Mouse (Mus musculus) limb, embryonic 12.5 days (tissue): Measurements from ENCODE around the gene Pfkfb1. TPM values are rescaled to one million over a fixed set of nuclear protein-coding genes. Genes with fewer than 3 reads are reported as not detected.

Source experiments
- ATAC-seq: fragments of 200-750 bp; cut with Nextera tagmentation; 2 replicates; pipeline ENCODE4 v1.8.0; 2017; ENCODE audit warnings: low read depth, moderate TSS enrichment; ENCODE audit not compliant: insufficient number of reproducible peaks, insufficient read depth, low FRiP score, low TSS enrichment
- H3K27ac ChIP-seq: fragments of 300-500 bp; sonication (generic); 2 replicates; pipeline ENCODE4 v1.5.1; 2016; ENCODE audit warnings: mild to moderate bottlenecking, moderate library complexity
- H3K27me3 ChIP-seq: fragments of 300-500 bp; sonication (generic); 2 replicates; pipeline ENCODE4 v1.6.1; 2016; ENCODE audit warnings: mild to moderate bottlenecking, moderate library complexity
- H3K36me3 ChIP-seq: fragments of 300-500 bp; sonication (generic); 2 replicates; pipeline ENCODE4 v1.6.1; 2016; ENCODE audit warnings: mild to moderate bottlenecking, moderate library complexity
- H3K4me1 ChIP-seq: fragments of 300-500 bp; sonication (generic); replicated peaks from 2 replicates; pipeline ENCODE4 v1.6.1; 2016
- H3K4me2 ChIP-seq: fragments of 300-500 bp; sonication (generic); 2 replicates; pipeline ENCODE4 v1.6.1; 2016; ENCODE audit warnings: mild to moderate bottlenecking, moderate library complexity
- H3K4me3 ChIP-seq: fragments of 300-500 bp; sonication (generic); replicated peaks from 2 replicates; pipeline ENCODE4 v1.5.1; 2016; ENCODE audit warnings: mild to moderate bottlenecking
- H3K9ac ChIP-seq: fragments of 300-500 bp; sonication (generic); replicated peaks from 2 replicates; pipeline ENCODE4 v1.6.1; 2016; ENCODE audit warnings: mild to moderate bottlenecking, moderate library complexity
- H3K9me3 ChIP-seq: fragments of 300-500 bp; sonication (generic); 2 replicates; pipeline ENCODE4 v1.6.1; 2016; ENCODE audit warnings: mild to moderate bottlenecking, moderate library complexity
- WGBS: fragments of 180-500 bp; shearing (Covaris S2); methylation state at CpG from one replicate; pipeline ENCODE4 v1.1.7; 2016; 5-methylcytosine and 5-hydroxymethylcytosine counted together
- polyA plus RNA-seq: library from polyadenylated mRNA; unstranded; fragments of >200 nt; fragmentation: Nextera tagmentation; extraction: Ambion mirVana; gene quantifications from 2 replicates; pipeline ENCODE4 v1.2.1, GENCODE M21; 2016

Gene Pfkfb1
- 6.6 and 7.3 TPM in 2 replicates for polyA plus RNA-seq

GRCm38 (mm10) chrX:150588023-150588764, at the start of gene Pfkfb1:
TSS of gene Pfkfb1 (plus strand) at chrX:150588229.
- peak within 1 kb of the TSS; percentile 59 for H3K4me2 ChIP-seq
- H3K36me3 ChIP-seq = peaks cover 18% of the 10 kb centered on the region; the same call in 1 of the 2 replicates
- 19% methylated on average over 35 of the region's 35 CpGs for WGBS
- peak within 1 kb of the TSS; percentile 66 for H3K9ac ChIP-seq
- H3K4me3 ChIP-seq = peak within 1 kb of the TSS; percentile 50
- peak within 1 kb of the TSS; percentile 83 for H3K27ac ChIP-seq
- H3K9me3 ChIP-seq = no peaks in the 10 kb centered on the region
- ATAC-seq = peak; percentile 94
- no peaks in the 10 kb centered on the region for H3K4me1 ChIP-seq
- H3K27me3 ChIP-seq = peaks cover 15% of the 10 kb centered on the region

DNA sequence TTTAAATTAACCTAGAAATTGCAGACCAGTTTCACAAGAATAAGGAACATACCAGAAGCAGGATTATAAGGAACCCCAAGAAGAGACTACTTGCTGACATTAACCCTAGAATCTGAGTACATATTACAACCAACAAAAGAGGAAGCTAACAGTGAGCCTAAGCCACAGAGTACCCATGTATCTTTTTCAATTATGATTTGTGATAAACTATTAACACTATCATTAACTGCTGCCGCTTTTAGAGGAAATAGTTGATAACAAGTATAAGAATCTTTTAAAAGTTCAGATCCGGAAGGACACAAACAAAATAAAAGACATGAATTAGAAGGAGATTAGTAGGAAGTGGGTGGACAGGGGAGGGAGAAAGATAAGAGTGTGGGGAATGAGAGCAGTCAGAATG, 47.9 kb upstream of the Pfkfb1 start:
- 87% methylated on average over 2 of the region's 2 CpGs for WGBS
- Histone ChIP-seq H3K4me3 (no peak overlapping the region), H3K27me3 (no peaks in the 10 kb centered on the region), H3K9ac (no peak overlapping the region), H3K9me3 (no peaks in the 10 kb centered on the region), H3K4me1 (no peaks in the 10 kb centered on the region), H3K36me3 (0 out of 2 replicates have a peak, but pooled peaks cover 4% of the 10 kb centered on the region), H3K27ac (no peak overlapping the region), H3K4me2 (no peak overlapping the region)
- no peak for ATAC-seq

DNA sequence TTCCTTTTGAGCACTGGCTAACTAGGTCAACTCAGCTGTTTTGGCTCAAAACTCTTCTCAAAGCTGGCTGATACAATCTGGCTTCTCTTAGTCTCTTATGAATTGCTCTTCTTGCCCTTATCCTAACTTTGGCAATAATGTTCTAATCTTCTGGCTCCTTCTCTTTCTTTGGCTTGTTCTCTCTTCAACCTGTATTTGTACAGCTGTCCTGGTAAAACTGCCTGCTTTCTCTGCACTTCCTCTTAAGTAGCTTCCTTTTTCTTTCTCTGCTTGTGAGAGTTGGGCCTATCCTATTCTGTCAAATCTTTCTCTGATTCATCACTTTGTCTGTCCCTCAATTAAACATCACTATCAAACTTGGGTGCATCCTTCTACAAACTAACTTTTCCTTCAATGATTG, 46.3 kb upstream of the Pfkfb1 start:
- Histone ChIP-seq H3K4me3 (no peak overlapping the region), H3K4me1 (no peaks in the 10 kb centered on the region)

GRCm38 (mm10) chrX:150547239-150547638, 40.8 kb upstream of the Pfkfb1 start, which contains the start of gene Alas2:
TSS of gene Alas2 (plus strand) at chrX:150547375.
- H3K27ac ChIP-seq = no peak within 1 kb of the TSS
- WGBS = 46% methylated on average over 5 of the region's 5 CpGs
- no peaks in the 10 kb centered on the region for H3K4me1 ChIP-seq
- H3K4me3 ChIP-seq = no peak within 1 kb of the TSS
- H3K9me3 ChIP-seq = no peaks in the 10 kb centered on the region
- no peak within 1 kb of the TSS for H3K9ac ChIP-seq
- no peak within 1 kb of the TSS for H3K4me2 ChIP-seq
- no peak for ATAC-seq
- H3K36me3 ChIP-seq = peaks cover 6% of the 10 kb centered on the region; the same call in 1 of the 2 replicates
- peaks cover 3% of the 10 kb centered on the region; the same call in 1 of the 2 replicates for H3K27me3 ChIP-seq

More for the DNA sequence above, 46.3 kb upstream of the Pfkfb1 start:
- no peak overlapping the region for H3K9ac ChIP-seq
- H3K27me3 ChIP-seq = no peaks in the 10 kb centered on the region
- H3K36me3 ChIP-seq = 0 out of 2 replicates have a peak, but pooled peaks cover 4% of the 10 kb centered on the region
- H3K27ac ChIP-seq = no peak overlapping the region
- H3K9me3 ChIP-seq = no peaks in the 10 kb centered on the region
- no peak overlapping the region for H3K4me2 ChIP-seq
- ATAC-seq = no peak

DNA sequence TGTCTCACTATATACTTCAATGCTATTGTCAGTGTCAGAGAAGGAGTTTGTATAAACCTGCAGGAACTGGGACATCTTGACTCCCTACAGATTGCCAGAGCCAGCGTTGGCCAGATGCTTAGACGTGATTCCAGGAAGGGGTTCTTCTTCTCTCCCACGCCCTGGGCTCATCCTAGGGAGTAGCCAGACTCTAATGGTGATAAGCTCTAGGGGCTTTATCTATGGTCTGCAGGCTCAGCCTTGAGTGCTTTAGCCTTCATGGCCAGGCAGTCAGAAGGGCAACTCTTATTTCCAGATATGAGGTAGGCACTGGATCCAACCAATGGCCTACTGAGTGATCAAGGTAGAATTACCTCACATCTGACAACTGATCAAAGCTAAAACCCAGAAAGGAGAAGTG, 38.4 kb upstream of the Pfkfb1 start:
- Histone ChIP-seq H3K4me3 (no peak overlapping the region), H3K27ac (no peak overlapping the region), H3K4me2 (no peak overlapping the region), H3K9ac (no peak overlapping the region), H3K27me3 (peaks cover 3% of the 10 kb centered on the region), H3K36me3 (peaks cover 10% of the 10 kb centered on the region; the same call in 1 of the 2 replicates), H3K4me1 (no peaks in the 10 kb centered on the region), H3K9me3 (no peaks in the 10 kb centered on the region)
- WGBS = 86% methylated on average over 3 of the region's 3 CpGs
- ATAC-seq = no peak

GRCm38 (mm10) chrX:150551986-150552385, 36.0 kb upstream of the Pfkfb1 start:
- Histone ChIP-seq H3K27ac (no peak overlapping the region), H3K9me3 (no peaks in the 10 kb centered on the region), H3K4me3 (no peak overlapping the region), H3K9ac (no peak overlapping the region), H3K4me1 (no peaks in the 10 kb centered on the region), H3K4me2 (no peak overlapping the region), H3K36me3 (peaks cover 10% of the 10 kb centered on the region; the same call in 1 of the 2 replicates), H3K27me3 (peaks cover 3% of the 10 kb centered on the region)
- 98% methylated on average over 2 of the region's 2 CpGs for WGBS
- ATAC-seq = no peak

DNA sequence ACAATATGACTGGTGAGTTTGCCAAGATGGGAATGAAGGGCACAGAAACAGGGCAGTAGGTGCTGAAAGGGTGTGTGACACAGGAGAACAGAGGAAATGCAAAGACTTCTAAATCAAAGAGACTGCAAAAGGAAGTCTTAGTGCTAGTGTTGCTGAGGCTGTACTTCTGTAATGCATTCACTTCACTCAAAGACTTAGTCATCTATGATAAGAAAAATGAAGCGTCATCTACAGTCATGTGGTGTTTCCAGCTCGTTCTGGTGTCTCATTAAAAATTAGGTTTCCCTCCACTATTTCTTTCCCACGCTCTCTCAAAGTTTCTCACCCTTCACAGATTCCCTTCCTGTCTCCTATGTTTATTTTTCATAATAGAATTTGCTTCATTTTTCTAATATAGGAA, 34.0 kb upstream of the Pfkfb1 start:
- Histone ChIP-seq H3K9ac (no peak overlapping the region), H3K27me3 (peaks cover 4% of the 10 kb centered on the region), H3K36me3 (peaks cover 12% of the 10 kb centered on the region; the same call in 1 of the 2 replicates), H3K4me2 (no peak overlapping the region), H3K4me1 (no peaks in the 10 kb centered on the region), H3K9me3 (no peaks in the 10 kb centered on the region), H3K27ac (no peak overlapping the region), H3K4me3 (no peak overlapping the region)
- 85% methylated on average over 3 of the region's 3 CpGs for WGBS
- no peak for ATAC-seq

- Histone ChIP-seq H3K27ac (no peak overlapping the region), H3K9me3 (no peaks in the 10 kb centered on the region), H3K27me3 (peaks cover 3% of the 10 kb centered on the region; the same call in 1 of the 2 replicates), H3K4me1 (no peaks in the 10 kb centered on the region), H3K4me2 (no peak overlapping the region), H3K4me3 (no peak overlapping the region), H3K9ac (no peak overlapping the region), H3K36me3 (peaks cover 9% of the 10 kb centered on the region)
- no peak for ATAC-seq
- 90% methylated on average over 12 of the region's 12 CpGs for WGBS
These were observed 23.2 kb upstream of the Pfkfb1 start for GRCm38 (mm10) chrX:150564644-150565357.

- Histone ChIP-seq H3K9ac (no peak overlapping the region), H3K9me3 (no peaks in the 10 kb centered on the region), H3K27ac (no peak overlapping the region), H3K27me3 (0 out of 2 replicates have a peak, but pooled peaks cover 3% of the 10 kb centered on the region), H3K36me3 (peaks cover 40% of the 10 kb centered on the region), H3K4me3 (no peak overlapping the region), H3K4me2 (no peak overlapping the region), H3K4me1 (no peaks in the 10 kb centered on the region)
- ATAC-seq = no peak
These were observed 6.1 kb upstream of the Pfkfb1 start for GRCm38 (mm10) chrX:150581921-150582320.

DNA sequence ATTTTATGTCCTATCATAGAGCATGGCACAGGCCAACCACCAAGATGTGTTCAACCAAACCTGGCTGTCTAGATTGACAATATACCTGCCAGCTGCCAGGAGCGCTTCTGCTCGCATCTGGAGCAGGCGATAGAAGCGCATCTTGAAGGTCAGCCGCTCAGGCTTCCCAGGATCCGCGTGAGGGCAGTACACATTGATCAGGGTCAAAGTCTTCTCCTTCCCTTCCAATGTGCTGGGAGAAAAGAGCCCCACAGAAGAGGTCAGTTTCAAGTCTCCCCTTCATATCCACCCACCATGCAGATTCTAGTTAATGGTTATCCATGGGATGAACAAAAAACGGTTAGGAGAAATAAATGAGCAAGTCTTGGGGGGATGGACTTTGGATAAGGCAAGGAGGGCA, 2.9 kb upstream of the Pfkfb1 start:
- WGBS = 91% methylated on average over 8 of the region's 8 CpGs
- no peaks in the 10 kb centered on the region for H3K4me1 ChIP-seq
- H3K27me3 ChIP-seq = peaks cover 8% of the 10 kb centered on the region
- H3K9ac ChIP-seq = no peak overlapping the region
- no peak overlapping the region for H3K4me2 ChIP-seq
- no peak for ATAC-seq
- no peak overlapping the region for H3K27ac ChIP-seq
- peaks cover 37% of the 10 kb centered on the region for H3K36me3 ChIP-seq
- no peaks in the 10 kb centered on the region for H3K9me3 ChIP-seq
- H3K4me3 ChIP-seq = no peak overlapping the region

DNA sequence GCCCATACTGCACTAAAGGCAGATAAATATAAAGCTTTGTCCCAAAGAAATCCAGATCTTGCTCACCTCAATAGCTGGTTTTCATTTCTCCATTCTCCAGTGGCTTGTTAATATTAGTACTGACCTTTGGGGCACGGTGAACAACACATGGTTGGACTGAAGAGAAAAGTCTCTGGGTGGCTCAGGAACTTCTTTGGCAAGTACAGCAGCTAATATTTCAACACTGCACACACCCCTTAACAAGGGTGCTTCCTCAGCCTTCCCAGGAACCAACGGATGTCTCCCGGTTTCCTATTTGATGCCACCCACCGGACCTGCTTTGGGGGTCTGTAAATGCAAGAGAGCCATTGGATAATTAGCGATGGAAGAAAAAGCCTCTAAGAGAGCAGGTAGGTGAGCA, 1.7 kb downstream of the Pfkfb1 start, which contains the start of gene Apex2:
Gene Apex2, minus strand, starts transcription at position 173 of the 400 bp plus-strand sequence.
- Histone ChIP-seq H3K27ac (no peak within 1 kb of the TSS), H3K4me3 (peak within 1 kb of the TSS; percentile 50)
- 56% methylated on average over 5 of the region's 5 CpGs for WGBS

More for the DNA sequence above, 1.7 kb downstream of the Pfkfb1 start, which contains the start of gene Apex2:
- Histone ChIP-seq H3K9ac (no peak within 1 kb of the TSS), H3K27me3 (peaks cover 21% of the 10 kb centered on the region), H3K4me2 (peak within 1 kb of the TSS; percentile 59), H3K4me1 (no peaks in the 10 kb centered on the region), H3K36me3 (peaks cover 12% of the 10 kb centered on the region; the same call in 1 of the 2 replicates), H3K9me3 (no peaks in the 10 kb centered on the region)
- ATAC-seq = no peak
